Mouse (Mus musculus) bone marrow macrophage, adult 2 months (primary cell): ENCODE results near the gene 2700081O15Rik. TPM values are rescaled to one million over a fixed set of nuclear protein-coding genes. Genes with fewer than 3 reads are reported as not detected.

Source experiments
- H3K27ac ChIP-seq: 2 replicates; pipeline ENCODE4 v1.5.1; 2012; ENCODE audit warnings: low read depth, low read length; ENCODE audit not compliant: insufficient read depth
- H3K4me1 ChIP-seq: 2 replicates; pipeline ENCODE4 v1.6.1; 2012; ENCODE audit warnings: low read length; ENCODE audit not compliant: control insufficient read depth, insufficient read depth
- H3K4me3 ChIP-seq: 2 replicates; pipeline ENCODE4 v1.5.1; 2012; ENCODE audit warnings: mild to moderate bottlenecking, low read length, moderate library complexity; ENCODE audit not compliant: insufficient read depth
- CTCF ChIP-seq: IDR thresholded peaks from 2 replicates; pipeline ENCODE4 v1.5.1; 2012; ENCODE audit warnings: low read depth, mild to moderate bottlenecking, low read length, moderate library complexity
- POLR2A ChIP-seq: IDR thresholded peaks from 2 replicates; pipeline ENCODE4 v1.6.1; 2012; ENCODE audit warnings: mild to moderate bottlenecking, low read depth, low read length, borderline replicate concordance
- polyA plus RNA-seq: library from polyadenylated mRNA; stranded (reverse); fragments of >200 nt; gene quantifications from 2 replicates; pipeline ENCODE4 v1.2.4, GENCODE M21; 2012; ENCODE audit not compliant: missing spikeins, insufficient read depth, insufficient read length

The 2700081O15Rik gene
- polyA plus RNA-seq, 1 experiment: 1.6 TPM

DNA sequence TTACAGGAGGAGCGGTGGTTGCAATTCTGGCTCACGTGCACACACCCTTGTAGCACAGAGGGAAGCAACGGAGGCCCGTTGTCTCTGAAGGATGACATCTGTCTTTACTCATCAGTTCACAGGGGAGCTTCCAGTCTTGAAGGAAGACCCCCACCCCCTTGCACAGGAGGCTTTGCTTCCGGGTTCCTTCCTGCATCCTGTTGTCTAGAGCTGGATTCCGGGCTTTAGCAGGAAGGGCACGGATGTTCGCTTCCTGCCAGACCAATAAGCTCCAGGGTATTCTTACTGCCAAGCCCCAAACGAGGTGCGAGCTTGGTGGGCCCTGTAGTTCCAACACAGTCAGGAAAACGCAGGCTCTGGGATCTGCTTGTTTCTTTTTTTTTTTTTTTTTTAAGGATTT lies 16.8 kb upstream of the 2700081O15Rik start:
- Histone ChIP-seq H3K27ac (no peak overlapping the region), H3K4me3 (no peak overlapping the region)
- TF ChIP-seq CTCF: no peak
- no peak for TF ChIP-seq POLR2A

DNA sequence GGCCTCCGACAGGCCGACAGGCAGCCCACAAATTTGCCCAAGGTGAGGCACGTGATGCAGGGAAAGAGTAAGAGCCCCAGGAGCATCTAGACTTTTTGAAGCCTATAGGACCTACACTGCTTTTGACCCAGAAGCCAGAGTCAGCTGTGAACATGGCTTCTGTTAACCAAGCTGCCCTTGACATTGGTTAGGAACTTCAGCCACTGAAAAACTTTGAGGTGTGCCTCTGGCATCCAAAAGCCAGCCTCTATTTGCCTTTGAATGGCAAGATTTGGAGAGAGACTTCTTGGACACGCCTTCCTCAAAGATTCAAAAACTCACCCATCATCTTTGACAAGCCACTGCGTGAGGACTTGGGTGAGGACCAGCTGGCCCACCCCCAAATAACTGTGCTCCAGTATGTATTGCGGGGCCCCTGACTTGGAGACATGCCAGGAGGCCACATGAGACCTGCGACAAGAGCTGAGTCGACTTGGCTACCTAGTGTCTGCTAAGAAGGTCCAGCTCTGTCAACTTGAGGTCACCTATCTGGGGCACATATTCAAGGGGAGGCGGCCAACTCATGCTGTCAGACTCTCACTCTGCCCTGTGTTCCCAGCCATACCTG lies 12.7 kb upstream of the 2700081O15Rik start:
- H3K27ac ChIP-seq: no peak overlapping the region
- no peak overlapping the region for H3K4me3 ChIP-seq
- no peak for TF ChIP-seq CTCF
- TF ChIP-seq POLR2A: no peak
- H3K4me1 ChIP-seq: no peaks in the 10 kb centered on the region

More for the DNA sequence above, 16.8 kb upstream of the 2700081O15Rik start:
- H3K4me1 ChIP-seq: no peaks in the 10 kb centered on the region

DNA sequence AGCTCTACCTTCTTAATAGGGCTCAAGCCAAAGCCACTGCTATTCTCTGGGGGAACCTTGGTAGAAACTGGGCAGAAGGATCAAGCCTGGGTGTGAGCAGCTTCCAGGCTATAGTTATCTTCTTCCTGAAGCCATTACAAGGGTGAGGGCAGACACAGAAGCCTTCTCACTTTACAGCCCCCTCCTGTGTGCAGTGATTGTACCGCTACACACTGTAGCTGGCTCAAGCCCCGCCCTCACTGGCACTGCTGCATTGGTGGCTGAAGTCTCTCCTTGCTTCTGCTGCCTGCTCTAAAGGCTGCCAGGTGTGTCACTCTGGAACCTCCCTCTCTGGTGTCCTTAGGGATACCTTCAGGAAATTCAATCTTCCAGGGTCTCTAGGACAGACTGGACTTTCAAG lies 5.1 kb upstream of the 2700081O15Rik start:
- H3K27ac ChIP-seq: no peak overlapping the region
- TF ChIP-seq CTCF (no peak), POLR2A (no peak)
- H3K4me1 ChIP-seq: no peaks in the 10 kb centered on the region
- H3K4me3 ChIP-seq: no peak overlapping the region

DNA sequence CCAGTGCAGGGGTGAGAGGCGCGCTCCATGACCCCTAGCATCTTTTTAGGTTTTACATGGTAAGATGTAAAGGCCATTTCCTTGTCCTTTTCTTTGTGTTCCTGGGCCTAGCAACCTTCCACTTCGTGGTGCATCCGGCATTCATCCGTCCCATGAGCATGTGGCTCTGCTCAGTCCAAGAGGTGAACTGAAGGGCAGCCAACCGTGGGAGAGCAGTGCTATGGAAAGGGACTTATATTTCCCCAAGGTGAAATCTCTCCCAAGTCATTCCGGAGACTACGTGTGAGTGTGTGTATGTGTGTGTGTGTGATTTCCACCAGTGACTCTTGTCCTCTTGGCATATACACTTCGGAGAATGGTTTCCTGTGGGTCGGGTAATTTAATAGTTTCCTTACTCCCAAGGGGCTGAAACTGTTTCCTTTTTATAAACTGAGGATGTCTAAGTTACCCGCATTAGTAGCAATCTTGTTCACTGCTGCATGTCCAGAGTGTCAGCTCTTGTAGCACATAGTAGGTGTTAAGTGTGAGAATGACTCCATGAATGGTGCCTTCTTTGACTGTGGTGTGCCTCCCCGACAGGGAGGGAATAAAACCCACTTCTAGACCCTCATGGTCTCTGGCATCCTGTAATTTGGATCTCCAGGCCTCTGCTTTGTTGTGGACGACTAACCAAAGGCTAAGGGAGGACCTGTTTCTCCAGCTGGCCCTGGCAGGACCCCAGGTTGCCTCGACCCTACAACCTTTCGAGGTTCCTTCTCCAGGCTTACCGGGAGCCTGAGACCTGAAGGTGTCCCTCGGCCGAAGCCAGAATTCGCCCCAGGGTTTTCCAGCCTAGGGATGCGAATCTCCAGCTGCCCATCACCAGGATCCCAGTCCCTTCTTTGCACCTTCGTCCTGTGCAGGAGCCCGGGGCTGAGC lies 1.2 kb upstream of the 2700081O15Rik start:
- TF ChIP-seq POLR2A (no peak), CTCF (no peak)
- no peaks in the 10 kb centered on the region for H3K4me1 ChIP-seq
- peak overlapping the region; percentile 66 for H3K4me3 ChIP-seq
- H3K27ac ChIP-seq: no peak overlapping the region

DNA sequence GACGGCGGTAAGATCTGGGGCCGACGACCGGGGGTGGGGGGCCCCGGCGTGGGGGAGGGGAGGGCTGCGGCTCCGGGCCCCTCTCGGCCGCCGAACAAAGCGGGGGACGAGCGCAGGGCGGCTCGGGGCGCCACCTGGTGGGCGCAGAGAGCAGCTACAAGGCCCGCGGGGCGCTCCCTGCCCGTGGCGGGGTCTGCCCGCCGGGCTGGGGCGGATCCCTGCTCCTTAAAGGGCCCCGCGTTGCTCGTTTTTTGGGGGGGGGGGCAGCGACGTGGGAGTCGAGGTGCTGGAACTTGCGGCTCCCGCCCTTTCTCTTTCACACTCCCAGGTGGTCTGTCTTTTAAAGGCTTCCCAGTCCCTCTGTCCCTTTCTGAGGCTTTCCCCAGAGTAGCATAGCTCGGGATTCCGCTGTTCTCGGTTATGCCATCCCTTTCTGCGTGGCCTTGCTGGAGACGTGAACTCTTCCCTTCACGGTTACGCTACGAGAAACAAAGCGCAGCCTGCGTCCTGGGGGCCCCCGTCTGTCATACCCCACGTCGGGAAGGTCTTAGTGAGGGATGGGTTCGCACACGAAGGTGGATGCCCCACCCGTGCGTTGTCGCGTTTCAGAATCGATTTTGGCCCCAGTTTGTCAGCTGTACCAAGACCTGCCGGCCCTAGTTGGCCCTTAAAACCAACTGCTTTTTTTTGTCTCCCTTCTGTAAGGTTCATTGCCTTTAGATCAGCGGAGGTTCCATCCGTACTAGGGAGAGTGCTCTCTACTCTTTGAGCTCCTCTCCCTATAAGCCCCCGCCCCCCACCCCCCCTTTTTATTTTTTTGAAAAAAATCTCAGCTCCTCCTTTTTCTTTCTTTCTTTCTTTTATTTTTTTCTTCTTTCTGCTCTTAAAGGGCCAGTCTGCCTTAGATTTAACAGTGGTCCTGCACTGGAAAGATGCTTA lies 755 bp downstream of the 2700081O15Rik start:
- no peak overlapping the region for H3K27ac ChIP-seq
- no peaks in the 10 kb centered on the region for H3K4me1 ChIP-seq
- TF ChIP-seq CTCF (peak; percentile 52), POLR2A (no peak)
- peak overlapping the region; percentile 66 for H3K4me3 ChIP-seq

DNA sequence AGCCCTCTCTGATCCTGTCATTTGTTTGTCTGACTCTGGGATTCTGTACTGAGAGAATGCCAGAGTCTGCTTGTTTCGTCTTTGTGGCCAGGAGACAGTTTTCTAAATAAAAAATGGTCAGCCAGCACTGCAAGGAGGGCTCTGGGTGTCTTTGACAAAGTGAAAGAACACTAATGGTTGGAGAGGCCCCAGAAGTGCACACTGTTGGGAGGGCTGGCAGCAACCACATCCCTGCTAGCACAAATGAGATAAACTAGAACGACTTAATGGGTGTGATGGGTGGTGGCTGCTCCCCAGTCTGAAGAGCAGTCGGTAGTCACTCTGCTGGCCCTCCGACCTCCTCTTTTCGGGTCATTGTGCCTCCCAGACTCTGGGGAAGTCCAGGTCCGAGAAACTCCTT lies 1.7 kb downstream of the 2700081O15Rik start:
- H3K27ac ChIP-seq: no peak overlapping the region
- H3K4me3 ChIP-seq: no peak overlapping the region
- TF ChIP-seq POLR2A (no peak), CTCF (no peak)
- no peaks in the 10 kb centered on the region for H3K4me1 ChIP-seq

DNA sequence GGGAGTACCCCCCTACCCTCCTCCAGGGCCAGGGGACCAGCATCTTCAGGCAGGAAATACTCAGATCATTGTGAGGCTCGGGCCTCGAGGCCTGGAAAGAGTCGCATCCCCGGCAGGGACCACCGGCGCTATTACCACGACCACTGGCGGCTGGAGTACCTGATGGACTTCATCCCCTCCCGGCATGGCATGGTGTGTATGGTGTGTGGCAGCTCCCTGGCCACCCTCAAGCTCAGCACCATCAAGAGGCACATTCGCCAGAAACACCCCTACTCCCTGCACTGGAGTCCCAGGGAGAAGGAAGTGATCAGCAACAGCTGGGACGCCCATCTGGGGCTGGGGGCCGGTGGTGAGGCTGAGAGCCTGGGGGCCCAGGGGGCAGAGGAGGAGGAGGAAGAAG lies 2.7 kb downstream of the 2700081O15Rik start:
- H3K4me1 ChIP-seq: no peaks in the 10 kb centered on the region

DNA sequence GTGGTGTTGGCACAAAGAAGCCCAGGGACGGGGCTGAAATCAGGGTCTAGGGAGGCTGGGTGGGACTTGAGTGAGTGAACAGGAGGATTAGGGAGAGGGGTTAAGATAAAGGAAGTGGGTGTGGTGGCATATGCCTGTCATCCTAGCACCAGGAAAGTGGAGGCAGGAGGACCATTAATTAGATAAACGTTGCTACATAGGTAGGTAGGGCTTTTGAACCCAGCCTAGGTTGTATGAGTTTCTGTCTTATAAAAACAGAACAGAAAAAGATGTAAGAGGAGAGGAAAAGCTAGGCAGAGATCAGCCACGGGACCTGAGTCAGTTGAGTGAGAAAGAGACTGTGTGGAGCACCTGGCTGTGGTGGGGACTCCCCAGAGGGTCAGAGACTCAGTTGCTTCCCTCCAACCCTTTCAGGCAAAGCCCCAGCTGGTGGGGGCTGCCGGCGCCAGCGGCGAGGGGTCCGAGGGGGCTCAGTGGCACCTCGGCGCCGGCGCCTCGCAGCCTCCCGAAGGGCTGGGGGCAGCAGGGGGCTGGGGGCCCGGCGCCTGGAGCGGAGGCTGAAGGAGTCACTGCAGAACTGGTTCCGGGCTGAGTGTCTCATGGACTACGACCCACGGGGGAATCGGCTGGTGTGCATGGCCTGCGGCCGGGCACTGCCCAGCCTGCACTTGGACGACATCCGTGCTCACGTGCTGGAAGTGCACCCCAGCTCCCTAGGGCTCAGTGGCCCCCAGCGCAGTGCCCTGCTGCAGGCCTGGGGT lies 3.6 kb downstream of the 2700081O15Rik start:
- Histone ChIP-seq H3K4me3 (no peak overlapping the region), H3K27ac (no peak overlapping the region), H3K4me1 (no peaks in the 10 kb centered on the region)
- TF ChIP-seq POLR2A: no peak
- no peak for TF ChIP-seq CTCF

More for the DNA sequence above, 2.7 kb downstream of the 2700081O15Rik start:
- H3K27ac ChIP-seq: no peak overlapping the region
- no peak overlapping the region for H3K4me3 ChIP-seq
- TF ChIP-seq POLR2A: no peak
- no peak for TF ChIP-seq CTCF
